Mouse (Mus musculus): Measurements from ENCODE around the gene Calml4.

Calml4 gene

DNA sequence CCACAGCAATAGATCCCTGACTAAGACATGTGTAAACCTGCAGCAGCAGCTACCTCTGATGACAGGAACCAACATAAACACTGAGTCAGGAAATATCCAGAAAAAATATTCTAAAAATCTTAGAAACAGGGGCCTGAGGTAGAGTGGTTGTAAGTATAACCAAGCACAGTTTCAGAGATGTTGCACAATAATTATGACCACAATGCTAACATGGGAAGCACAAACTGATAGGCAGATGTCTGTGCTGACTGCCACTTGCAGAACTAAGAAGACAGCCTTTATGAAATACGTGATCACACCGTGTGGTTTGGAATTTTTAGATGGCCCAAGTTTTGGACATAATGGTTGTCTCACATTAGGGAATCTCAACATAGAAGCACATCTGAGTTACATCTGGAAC, 46.0 kb downstream of the Calml4 start:
- no peak for DNase-seq (ENCODE audit: low spot score)

DNA sequence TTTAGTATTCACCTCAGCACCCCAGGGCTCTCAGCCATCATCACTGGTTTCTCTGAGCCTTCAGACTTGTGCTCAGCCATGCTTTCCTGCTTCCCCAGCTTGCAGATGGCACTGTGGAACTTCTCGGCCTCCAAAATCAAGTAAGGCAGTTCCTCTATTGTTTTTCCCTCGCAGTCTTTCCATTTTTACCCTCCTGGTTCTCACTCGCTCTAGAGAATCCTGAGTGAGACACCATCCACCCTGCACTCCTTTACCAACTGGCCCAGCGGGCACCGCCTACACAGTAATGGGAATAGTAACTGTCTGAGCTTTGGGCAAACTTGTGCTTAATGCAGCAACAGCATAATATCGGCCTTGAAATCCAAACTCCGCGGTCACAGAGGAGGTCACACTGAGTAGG, 47.2 kb downstream of the Calml4 start:
- DNase-seq (ENCODE audit: low spot score): no peak

DNA sequence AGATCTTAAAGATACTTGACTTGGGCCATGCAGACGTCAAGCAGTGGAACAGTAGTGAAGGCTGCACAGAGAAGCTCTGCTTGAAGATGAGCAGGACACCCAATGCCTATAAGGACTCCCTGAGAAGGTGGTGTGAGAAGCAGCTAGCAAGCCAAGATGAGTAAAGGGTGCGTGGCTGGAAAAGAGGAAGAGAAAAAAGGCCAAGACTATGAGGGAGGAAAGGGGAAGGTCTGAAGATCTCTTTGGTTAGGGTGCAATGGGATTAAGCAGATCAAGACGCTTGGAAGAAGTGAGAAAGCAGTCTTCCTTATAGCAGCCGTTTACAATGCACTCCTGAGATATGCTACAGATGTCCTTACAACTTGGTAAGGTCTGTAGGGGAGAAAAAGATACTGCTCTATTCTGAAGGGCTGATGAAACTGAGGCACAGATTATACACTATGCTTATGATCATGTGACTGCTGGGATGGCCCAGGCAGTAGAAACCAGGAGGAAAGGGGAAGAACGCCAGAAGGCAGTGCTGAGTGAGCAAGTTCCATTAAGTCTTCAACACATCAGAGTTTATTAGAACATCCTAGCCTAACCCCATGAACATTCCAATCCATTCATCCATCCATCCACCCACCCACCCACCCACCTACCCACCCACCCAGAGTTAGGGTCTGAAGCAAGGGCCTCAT, 55.6 kb downstream of the Calml4 start:
- no peak for DNase-seq (ENCODE audit: low spot score)

DNA sequence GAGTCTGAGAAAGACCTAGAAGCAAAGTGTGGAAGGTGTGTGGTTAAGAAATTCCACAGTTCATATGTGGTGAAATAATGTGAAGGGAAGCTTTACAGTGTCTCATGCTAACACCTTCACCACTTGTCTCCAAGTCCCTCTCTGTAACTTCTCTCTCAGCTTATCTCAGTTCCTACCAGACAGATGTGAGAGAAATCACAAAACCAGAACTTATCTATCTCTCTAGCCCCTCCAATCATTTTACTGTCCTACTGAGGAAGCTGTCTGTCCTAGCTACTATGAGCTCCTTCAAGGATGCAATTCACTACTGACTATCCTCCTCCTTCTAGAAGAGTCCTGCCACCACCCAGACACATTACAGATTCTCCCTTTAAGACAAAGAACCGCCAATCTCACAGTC, 59.2 kb downstream of the Calml4 start:
- DNase-seq (ENCODE audit: low spot score): no peak

DNA sequence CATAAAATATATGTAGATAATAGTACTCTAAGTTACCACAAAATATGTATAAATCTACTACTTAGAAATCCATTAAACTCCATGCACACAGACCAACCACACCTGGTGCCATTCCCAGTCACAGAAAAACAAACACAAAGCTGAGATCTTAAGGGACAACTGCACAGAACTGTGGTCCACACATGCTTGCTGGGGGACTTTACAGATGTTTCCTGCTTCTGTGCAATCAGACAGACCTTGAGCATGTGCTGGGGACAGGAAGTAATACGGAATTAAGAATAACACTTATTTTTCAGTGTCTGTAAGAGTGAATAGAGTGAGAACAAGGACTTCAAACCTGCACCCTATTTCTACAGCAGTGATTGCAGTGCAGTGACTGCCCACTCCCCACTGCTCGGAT, 63.0 kb downstream of the Calml4 start:
- DNase-seq (ENCODE audit: low spot score): no peak

DNA sequence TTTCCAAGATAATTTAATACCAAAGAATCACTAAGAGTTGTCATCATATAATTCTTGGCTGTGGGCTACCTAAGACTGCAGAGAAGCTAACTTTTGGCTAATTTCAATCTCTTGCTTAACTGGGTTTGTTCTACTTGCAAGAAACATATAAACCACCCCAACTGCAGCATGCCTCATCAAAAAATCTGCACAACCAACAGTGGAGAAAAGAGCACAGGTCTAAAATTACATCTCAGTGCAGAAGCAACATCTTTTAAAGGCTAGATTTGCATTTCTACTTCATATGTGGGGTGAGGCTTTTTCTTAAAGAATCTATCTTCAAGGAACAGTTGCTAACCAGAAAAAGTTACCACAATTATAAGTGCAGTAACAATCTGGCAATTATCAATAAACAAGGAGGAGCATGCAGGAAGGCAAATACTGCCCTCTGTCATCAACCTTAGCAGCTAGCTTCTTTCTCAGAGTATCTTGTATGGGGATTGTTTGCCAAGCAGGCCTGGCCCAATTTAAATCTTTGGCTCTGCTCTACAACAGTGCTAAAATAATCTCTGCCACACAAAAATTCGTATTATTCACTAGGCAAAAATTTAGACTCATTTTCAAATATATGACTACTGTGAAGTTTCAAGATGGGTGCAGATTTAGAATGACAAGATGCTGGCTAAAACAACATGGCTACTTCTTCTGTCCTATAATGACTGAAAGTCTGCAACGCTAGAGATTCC, 67.2 kb downstream of the Calml4 start:
- DNase-seq (ENCODE audit: low spot score): no peak

Data from T-cell, adult 2 months (primary cell).